Mouse (Mus musculus) lung, postnatal 0 days (tissue): ENCODE results near the gene Ssbp4.

Experiments
- CTCF ChIP-seq: IDR thresholded peaks from 2 replicates; pipeline ENCODE4 v1.5.1; 2016; ENCODE audit warnings: antibody characterized with exemption, mild to moderate bottlenecking
- EP300 ChIP-seq: IDR thresholded peaks from 2 replicates; pipeline ENCODE4 v1.6.1; 2016; ENCODE audit warnings: antibody characterized with exemption, mild to moderate bottlenecking, control low read depth

DNA sequence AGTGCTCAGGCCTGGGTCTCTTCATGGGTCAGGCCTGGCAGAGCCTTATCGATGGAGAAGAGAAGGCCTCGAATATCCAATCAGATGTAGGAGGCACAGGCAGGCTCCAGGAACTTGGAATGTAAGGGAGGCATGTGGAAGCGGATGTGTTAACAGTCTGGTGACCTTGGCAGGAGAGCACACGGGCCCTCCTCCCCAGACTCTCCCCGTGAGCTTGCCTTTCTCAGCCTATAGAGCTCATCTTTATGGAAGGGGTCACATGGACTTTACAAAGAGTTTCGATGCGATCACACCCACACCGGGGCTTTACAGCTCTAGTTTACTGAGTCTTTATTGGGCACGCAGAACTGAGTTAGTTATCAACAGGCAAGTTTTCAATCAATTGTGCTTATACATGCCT is 30.1 kb upstream of the Ssbp4 start:
- no peak for TF ChIP-seq CTCF
- TF ChIP-seq EP300, result no peak
